26 mouse cellular contexts compared by ENCODE assay signal in genomic region chr12:98250327-98250726, GRCm38 (mm10). TPM values are rescaled to one million over a fixed set of nuclear protein-coding genes. Genes with fewer than 3 reads are reported as not detected.
A peak's percentile ranks its signal among the peaks of the same experiment; 100 is the strongest.
DNase-seq lines count a peak whose midpoint lies in the region; ATAC-seq and TF ChIP-seq lines count a peak whose summit lies in the region.
"Had no signal": no experiment of that assay in that cellular context is flagged by ENCODE, and none has a peak within 500 bp of the region (broad histone marks: within the 10 kb centered on the region; RNA-seq: fewer than 3 reads in every experiment).

No protein-coding gene starts in this region.

- no peak overlapping the region for H3K9ac ChIP-seq in intestine, embryonic 15.5 days
- H3K9ac ChIP-seq in intestine, postnatal 0 days (ENCODE audit: low read depth, low read length), result no peak overlapping the region
- H3K9ac ChIP-seq in CH12.LX (ENCODE audit: insufficient read depth, low read depth), result no peak overlapping the region
- no peak overlapping the region for H3K9ac ChIP-seq in intestine, embryonic 16.5 days (ENCODE audit: low read depth, low read length)
- no peak overlapping the region for H3K9ac ChIP-seq in heart, adult 2 months (ENCODE audit: low read depth, low read length)
- H3K9ac ChIP-seq: embryonic facial prominence, embryonic 13.5 days; embryonic facial prominence, embryonic 15.5 days; forebrain, embryonic 12.5 days had no signal

- no peak for TF ChIP-seq POLR2A in CH12.LX (IDR thresholded peaks at IDR 0.05; ENCODE audit: low read depth, low read length)
- TF ChIP-seq POLR2A in myocyte (IDR thresholded peaks at IDR 0.05; ENCODE audit: insufficient read length, low read depth), result no peak
- TF ChIP-seq POLR2A in heart, adult 2 months (IDR thresholded peaks at IDR 0.05; ENCODE audit: insufficient read depth, low read depth, low read length), result no peak

- no peaks in the 10 kb centered on the region for H3K36me3 ChIP-seq in intestine, embryonic 15.5 days
- peaks cover 2% of the 10 kb centered on the region; the same call in 1 of the 2 replicates for H3K36me3 ChIP-seq in intestine, postnatal 0 days (ENCODE audit: control insufficient read depth, insufficient read depth)
- H3K36me3 ChIP-seq in CH12.LX (replicated peaks in 1 of 2; ENCODE audit: control insufficient read depth in 1 of 2, insufficient read depth in 1 of 2, low read length in 1 of 2) (peaks cover 0 to 10% of the 10 kb centered on the region in 2 experiments), myocyte (ENCODE audit: control insufficient read depth, insufficient read depth) (no peaks in the 10 kb centered on the region)
- no peaks in the 10 kb centered on the region for H3K36me3 ChIP-seq in intestine, embryonic 16.5 days (ENCODE audit: control insufficient read depth, insufficient read depth, low read length)
- H3K36me3 ChIP-seq in heart, adult 2 months (ENCODE audit: control insufficient read depth, insufficient read depth, low read length), result no peaks in the 10 kb centered on the region

- no peak overlapping the region for H3ac ChIP-seq in myocyte (ENCODE audit: control insufficient read depth, insufficient read length)

- TF ChIP-seq RAD21 in CH12.LX (IDR thresholded peaks at IDR 0.05; ENCODE audit: low read depth, low read length), result no peak

- no peak overlapping the region for H3K4me2 ChIP-seq in intestine, embryonic 15.5 days (replicated peaks)
- no peak overlapping the region for H3K4me2 ChIP-seq in intestine, postnatal 0 days (replicated peaks; ENCODE audit: low read depth)
- H3K4me2 ChIP-seq in CH12.LX (ENCODE audit: insufficient read depth, low read depth, poor library complexity, severe bottlenecking) (0 out of 2 replicates have a peak overlapping the region, but pooled peaks have one; percentile 70), myocyte (ENCODE audit: low read depth) (peak overlapping the region; percentile 78)
- H3K4me2 ChIP-seq in intestine, embryonic 16.5 days (ENCODE audit: low read depth, low read length), result no peak overlapping the region
- H3K4me2 ChIP-seq: embryonic facial prominence, embryonic 13.5 days; embryonic facial prominence, embryonic 15.5 days; forebrain, embryonic 12.5 days had no signal

- no peaks in the 10 kb centered on the region for H3K9me3 ChIP-seq in intestine, embryonic 15.5 days
- no peaks in the 10 kb centered on the region for H3K9me3 ChIP-seq in intestine, postnatal 0 days (ENCODE audit: control insufficient read depth)
- H3K9me3 ChIP-seq in CH12.LX (replicated peaks; ENCODE audit: low read length), result no peaks in the 10 kb centered on the region
- no peaks in the 10 kb centered on the region for H3K9me3 ChIP-seq in intestine, embryonic 16.5 days (ENCODE audit: control insufficient read depth, low read length)
- H3K9me3 ChIP-seq: embryonic facial prominence, embryonic 13.5 days; embryonic facial prominence, embryonic 15.5 days; forebrain, embryonic 10.5 days; forebrain, embryonic 12.5 days had no signal

- no peaks in the 10 kb centered on the region for H3K27me3 ChIP-seq in intestine, embryonic 15.5 days (replicated peaks)
- H3K27me3 ChIP-seq in intestine, postnatal 0 days (replicated peaks; ENCODE audit: control insufficient read depth, insufficient read depth, low read length), result no peaks in the 10 kb centered on the region
- no peaks in the 10 kb centered on the region for H3K27me3 ChIP-seq in CH12.LX (replicated peaks)
- H3K27me3 ChIP-seq in intestine, embryonic 16.5 days (replicated peaks; ENCODE audit: control insufficient read depth, insufficient read depth, low read length), result no peaks in the 10 kb centered on the region
- no peaks in the 10 kb centered on the region for H3K27me3 ChIP-seq in myocyte (ENCODE audit: control insufficient read depth, insufficient read depth, insufficient read length)
- H3K27me3 ChIP-seq in heart, adult 2 months (ENCODE audit: control insufficient read depth, insufficient read depth, low read length), result no peaks in the 10 kb centered on the region
- H3K27me3 ChIP-seq: embryonic facial prominence, embryonic 13.5 days; embryonic facial prominence, embryonic 15.5 days; forebrain, embryonic 12.5 days had no signal

- no peak for TF ChIP-seq CTCF in intestine, postnatal 0 days (IDR thresholded peaks at IDR 0.05; ENCODE audit: low read depth)
- no peak for TF ChIP-seq CTCF in CH12.LX (conservative IDR thresholded peaks at IDR 0.05 in 1 of 2, IDR thresholded peaks at IDR 0.05 in 1 of 2; ENCODE audit: low read depth in 2 of 2, low read length in 2 of 2)
- no peak for TF ChIP-seq CTCF in heart, adult 2 months (IDR thresholded peaks at IDR 0.05)

- 69% methylated on average over 8 of the region's 8 CpGs for WGBS in intestine, embryonic 15.5 days
- WGBS in intestine, postnatal 0 days, result 55% methylated on average over 8 of the region's 8 CpGs
- WGBS in intestine, embryonic 16.5 days, result 67% methylated on average over 8 of the region's 8 CpGs
- WGBS in heart, adult 2 months, result 91% methylated on average over 8 of the region's 8 CpGs

- H3K27ac ChIP-seq in intestine, embryonic 15.5 days, result no peak overlapping the region
- H3K27ac ChIP-seq in intestine, postnatal 0 days (ENCODE audit: low read depth, low read length), result no peak overlapping the region
- peak overlapping the region; percentile 5; the same call in 1 of the 2 replicates for H3K27ac ChIP-seq in CH12.LX (ENCODE audit: insufficient read depth, low read depth)
- H3K27ac ChIP-seq in intestine, embryonic 16.5 days (ENCODE audit: low read length), result no peak overlapping the region
- H3K27ac ChIP-seq in heart, adult 2 months, result no peak overlapping the region
- H3K27ac ChIP-seq: embryonic facial prominence, embryonic 13.5 days; embryonic facial prominence, embryonic 15.5 days; forebrain, embryonic 10.5 days; forebrain, embryonic 12.5 days had no signal

- H3K4me3 ChIP-seq in intestine, embryonic 15.5 days (replicated peaks), result no peak overlapping the region
- no peak overlapping the region for H3K4me3 ChIP-seq in intestine, postnatal 0 days (ENCODE audit: low read depth, low read length)
- H3K4me3 ChIP-seq in CH12.LX (replicated peaks in 1 of 3; ENCODE audit: low read depth in 2 of 3, low read length in 2 of 3, poor library complexity in 1 of 3), result no peak overlapping the region
- no peak overlapping the region for H3K4me3 ChIP-seq in intestine, embryonic 16.5 days (ENCODE audit: low read length)
- H3K4me3 ChIP-seq in myocyte, result no peak overlapping the region
- H3K4me3 ChIP-seq in heart, adult 2 months, result no peak overlapping the region
- H3K4me3 ChIP-seq: embryonic facial prominence, embryonic 13.5 days; embryonic facial prominence, embryonic 15.5 days; erythroblast, embryonic 14.5 days; forebrain, embryonic 10.5 days; forebrain, embryonic 12.5 days had no signal

- intact Hi-C loops in heart, adult 2 months (cut with DNase I), result no loop called here

- no peak for DNase-seq in CH12.LX (ENCODE audit: extremely low read depth)
- no peak for DNase-seq in heart, adult 2 months
- DNase-seq in left cerebral cortex, adult 11 months (ENCODE audit: low spot score), result no peak
- no peak for DNase-seq in cerebellum, adult 11-12 months
- DNase-seq: adrenal gland, adult 2 months; adrenal gland, postnatal 10 days; adrenal gland, postnatal 25 days; B cell, adult 2 months; cerebellum, adult 18-20 months; cerebellum, adult 8-10 months; cerebellum, adult 9-11 months; cerebellum, postnatal 14 days; cerebellum, postnatal 36 days; embryo, embryonic 11 days had no signal

- H3K4me1 ChIP-seq in intestine, embryonic 15.5 days (replicated peaks), result no peaks in the 10 kb centered on the region
- H3K4me1 ChIP-seq in intestine, postnatal 0 days (replicated peaks; ENCODE audit: control insufficient read depth, insufficient read depth, low read length), result no peaks in the 10 kb centered on the region
- peaks cover 9 to 39% of the 10 kb centered on the region in 2 experiments for H3K4me1 ChIP-seq in CH12.LX (ENCODE audit: control insufficient read depth in 1 of 2, insufficient read depth in 2 of 2)
- H3K4me1 ChIP-seq in intestine, embryonic 16.5 days (ENCODE audit: control insufficient read depth, insufficient read depth, low read length), result no peaks in the 10 kb centered on the region
- no peaks in the 10 kb centered on the region; the same call in 1 of the 2 replicates for H3K4me1 ChIP-seq in heart, adult 2 months (ENCODE audit: control insufficient read depth, insufficient read depth, low read length)
- H3K4me1 ChIP-seq: embryonic facial prominence, embryonic 13.5 days; embryonic facial prominence, embryonic 15.5 days; forebrain, embryonic 10.5 days; forebrain, embryonic 12.5 days had no signal

- no peaks in the 10 kb centered on the region for H3K79me2 ChIP-seq in CH12.LX (replicated peaks; ENCODE audit: control insufficient read depth, extremely low read depth, insufficient read depth, poor library complexity, severe bottlenecking)
- no peaks in the 10 kb centered on the region for H3K79me2 ChIP-seq in myocyte (ENCODE audit: control insufficient read depth, insufficient read depth)
- H3K79me2 ChIP-seq in heart, adult 2 months (replicated peaks; ENCODE audit: control insufficient read depth, insufficient read depth, low read length), result no peaks in the 10 kb centered on the region

- dilution Hi-C loops in CH12.LX (cut with MboI; ENCODE audit: extremely low pct_ligation_motif_present, extremely low pct_unique_long_range_greater_than_20kb, low sequenced_read_pairs), result no loop called here

- in situ Hi-C loops in CH12.LX (cut with MboI; ENCODE audit: low pct_ligation_motif_present, low pct_unique_long_range_greater_than_20kb, low sequenced_read_pairs), result no loop called here

- TF ChIP-seq EP300 in CH12.LX (IDR thresholded peaks at IDR 0.05; ENCODE audit: low read length), result no peak
- TF ChIP-seq EP300 in heart, adult 2 months (IDR thresholded peaks at IDR 0.05; ENCODE audit: insufficient read depth, low read depth, low read length), result no peak

- ATAC-seq in intestine, embryonic 15.5 days, result peak; percentile 77
- no peak for ATAC-seq in intestine, postnatal 0 days
- peak; percentile 63 for ATAC-seq in intestine, embryonic 16.5 days
- ATAC-seq: forebrain, embryonic 14.5 days; forebrain, embryonic 16.5 days had no signal

RNA-seq across cellular contexts. Expression of gene Galc, which starts 8.9 kb away (rescaled TPM):
- polyA plus RNA-seq in intestine, embryonic 15.5 days (2015; fragmentation: Nextera tagmentation; extraction: Ambion mirVana), result 7.8 and 8.4 TPM in 2 replicates
- polyA plus RNA-seq in intestine, postnatal 0 days (2015; fragmentation: Nextera tagmentation; extraction: Ambion mirVana), result 13.1 and 15.1 TPM in 2 replicates
- total RNA-seq in CH12.LX (2012; rRNA removed), result 4.7 and 6.4 TPM in 2 replicates
- total RNA-seq in CH12.LX (2014; rRNA removed), result 1.6 and 1.8 TPM in 2 replicates
- polyA plus RNA-seq in CH12.LX (2012; ENCODE audit: insufficient read length, low read depth), result 8.6 and 9.1 TPM in 2 replicates
- polyA plus RNA-seq in intestine, embryonic 16.5 days (2015; fragmentation: Nextera tagmentation; extraction: Ambion mirVana), result 9.2 and 10.8 TPM in 2 replicates
- polyA plus RNA-seq in myocyte (2012; fragmentation: generic; extraction: Trizol), result 6.6 TPM
- 1 to 10 TPM; 7.3 to 8.3 TPM for total RNA-seq in heart, adult 2 months (2021)
- polyA plus RNA-seq in heart, adult 2 months (2012; rRNA removed), result 5.0 and 11.5 TPM in 2 replicates
- total RNA-seq: MEL had no signal
- polyA plus RNA-seq: erythroblast, embryonic 14.5 days had no signal

RNA-seq across cellular contexts. Expression of gene Gpr65, which starts 18.1 kb away (rescaled TPM):
- 2.4 and 3.0 TPM in 2 replicates for polyA plus RNA-seq in intestine, embryonic 15.5 days (2015; fragmentation: Nextera tagmentation; extraction: Ambion mirVana)
- 1.8 and 2.1 TPM in 2 replicates for polyA plus RNA-seq in intestine, postnatal 0 days (2015; fragmentation: Nextera tagmentation; extraction: Ambion mirVana)
- total RNA-seq in CH12.LX (2012; rRNA removed), result 31.0 and 31.9 TPM in 2 replicates
- 80.3 and 84.1 TPM in 2 replicates for total RNA-seq in CH12.LX (2014; rRNA removed)
- 72.6 and 80.5 TPM in 2 replicates for polyA plus RNA-seq in CH12.LX (2012; ENCODE audit: insufficient read length, low read depth)
- 2.4 and 2.6 TPM in 2 replicates for polyA plus RNA-seq in intestine, embryonic 16.5 days (2015; fragmentation: Nextera tagmentation; extraction: Ambion mirVana)
- not detected for polyA plus RNA-seq in myocyte (2012; fragmentation: generic; extraction: Trizol)
- under 1 TPM; 0.52 to 0.84 TPM for total RNA-seq in heart, adult 2 months (2021)
- polyA plus RNA-seq in heart, adult 2 months (2012; rRNA removed), result 0.64 and 1.1 TPM in 2 replicates
- total RNA-seq: MEL had no signal
- polyA plus RNA-seq: erythroblast, embryonic 14.5 days; forebrain, embryonic 16.5 days had no signal

Comparison
In these comparisons a context has a peak if more than half of its experiments do, and no peak if none do; other contexts are left out.
1. H3K4me2 ChIP-seq: peak in CH12.LX (single experiment) and myocyte (single experiment); none in intestine, embryonic 15.5 days (single experiment), intestine, postnatal 0 days (single experiment) and intestine, embryonic 16.5 days (single experiment).
2. RNA of gene Gpr65, which starts 18.1 kb away (polyA plus RNA-seq): 72.6 to 80.5 TPM in CH12.LX; 2.4 to 3.0 TPM in intestine, embryonic 15.5 days, 2.4 to 2.6 TPM in intestine, embryonic 16.5 days, 1.8 to 2.1 TPM in intestine, postnatal 0 days, 0.64 to 1.1 TPM in heart, adult 2 months and not detected in myocyte (single experiment); every median in the first group is over 10 times any median in the second.